Mouse (Mus musculus) spleen, adult 2 months (tissue): ENCODE results near the gene Myh13. TPM values are rescaled to one million over a fixed set of nuclear protein-coding genes. Genes with fewer than 3 reads are reported as not detected.

Experiments
- DNase-seq, 2 experiments: peaks; one replicate each; pipeline versions ENCODE4 v3.0.0 to v3.0.0-alpha.2; 2012 to 2021; ENCODE audit warnings: low spot score in 2 of 2, low read depth in 1 of 2
- H3K27ac ChIP-seq: fragments of 200-500 bp; 2 replicates; pipeline ENCODE4 v1.5.1; 2012; ENCODE audit warnings: low read length, inconsistent platforms; ENCODE audit not compliant: insufficient read depth
- H3K27me3 ChIP-seq: fragments of 200-500 bp; 2 replicates; pipeline ENCODE4 v1.6.1; 2012; ENCODE audit warnings: mild to moderate bottlenecking, moderate library complexity, low read length, inconsistent platforms; ENCODE audit not compliant: control insufficient read depth, insufficient read depth
- H3K36me3 ChIP-seq: fragments of 200-500 bp; 2 replicates; pipeline ENCODE4 v1.6.1; 2012; ENCODE audit warnings: mild to moderate bottlenecking, low read length, inconsistent platforms; ENCODE audit not compliant: control insufficient read depth, insufficient read depth
- H3K4me1 ChIP-seq: fragments of 200-500 bp; 2 replicates; pipeline ENCODE4 v1.6.1; 2011; ENCODE audit warnings: inconsistent platforms; ENCODE audit not compliant: control insufficient read depth, insufficient read depth, insufficient read length
- H3K4me3 ChIP-seq: fragments of 200-500 bp; 2 replicates; pipeline ENCODE4 v1.5.1; 2011; ENCODE audit warnings: mild to moderate bottlenecking, inconsistent platforms; ENCODE audit not compliant: insufficient read depth, insufficient read length; ENCODE audit errors: extremely low read depth
- CTCF ChIP-seq: fragments of 200-500 bp; IDR thresholded peaks from 2 replicates; pipeline ENCODE4 v1.5.1; 2011; ENCODE audit warnings: mild to moderate bottlenecking, inconsistent platforms; ENCODE audit not compliant: insufficient read depth, insufficient read length, insufficient replicate concordance; ENCODE audit errors: extremely low read depth
- POLR2A ChIP-seq: fragments of 200-500 bp; IDR thresholded peaks from 2 replicates; pipeline ENCODE4 v1.6.1; 2011; ENCODE audit warnings: low read depth, low read length, inconsistent platforms
- WGBS: fragments of 180-500 bp; shearing (Covaris S2); methylation state at CpG from one replicate; pipeline ENCODE4 v1.1.7; 2018; 5-methylcytosine and 5-hydroxymethylcytosine counted together
- polyA plus RNA-seq: library from polyadenylated mRNA; depleted of rRNA; stranded (reverse); fragments of >200 nt; gene quantifications from 2 replicates; pipeline ENCODE4 v1.2.3, GENCODE M21; 2012

The Myh13 gene
- polyA plus RNA-seq, 1 experiment, result not detected

GRCm38 (mm10) chr11:67366936-67367335 lies 45.5 kb downstream of the Myh13 start:
- TF ChIP-seq CTCF (no peak), POLR2A (no peak)
- DNase-seq, result no peak
- Histone ChIP-seq H3K27ac (no peak overlapping the region), H3K27me3 (no peaks in the 10 kb centered on the region), H3K4me3 (no peak overlapping the region), H3K4me1 (no peaks in the 10 kb centered on the region), H3K36me3 (no peaks in the 10 kb centered on the region)
- WGBS, result 73% methylated on average over 9 of the region's 9 CpGs

- no peaks in the 10 kb centered on the region for H3K36me3 ChIP-seq
- TF ChIP-seq CTCF (peak; percentile 16; the same call in 1 of the 2 replicates), POLR2A (no peak)
- WGBS, result 53% methylated on average over 2 of the region's 2 CpGs
- H3K27ac ChIP-seq, result no peak overlapping the region
- H3K4me3 ChIP-seq, result no peak overlapping the region
- no peak for DNase-seq
- no peaks in the 10 kb centered on the region for H3K27me3 ChIP-seq
- no peaks in the 10 kb centered on the region for H3K4me1 ChIP-seq
Measured at GRCm38 (mm10) chr11:67373333-67373732, 51.9 kb downstream of the Myh13 start.

- no peaks in the 10 kb centered on the region for H3K27me3 ChIP-seq
- no peak overlapping the region for H3K27ac ChIP-seq
- H3K4me1 ChIP-seq, result no peaks in the 10 kb centered on the region
- no peak for TF ChIP-seq POLR2A
- no peak for TF ChIP-seq CTCF
- DNase-seq, result no peak
- H3K36me3 ChIP-seq, result no peaks in the 10 kb centered on the region
- no peak overlapping the region for H3K4me3 ChIP-seq
Measured at GRCm38 (mm10) chr11:67376308-67376707, 54.9 kb downstream of the Myh13 start.

- Histone ChIP-seq H3K4me3 (no peak overlapping the region), H3K27me3 (no peaks in the 10 kb centered on the region), H3K36me3 (no peaks in the 10 kb centered on the region), H3K27ac (no peak overlapping the region), H3K4me1 (no peaks in the 10 kb centered on the region)
- 38% methylated on average over 10 of the region's 10 CpGs for WGBS
- no peak for DNase-seq
- no peak for TF ChIP-seq CTCF
- TF ChIP-seq POLR2A, result no peak
Measured at GRCm38 (mm10) chr11:67379703-67380510, 58.4 kb downstream of the Myh13 start.

GRCm38 (mm10) chr11:67381833-67382232 lies 60.4 kb downstream of the Myh13 start:
- H3K27ac ChIP-seq, result no peak overlapping the region

GRCm38 (mm10) chr11:67384653-67385052 lies 63.2 kb downstream of the Myh13 start:
- no peak for TF ChIP-seq CTCF
- no peak for TF ChIP-seq POLR2A
- H3K27me3 ChIP-seq, result no peaks in the 10 kb centered on the region
- 82% methylated on average over 7 of the region's 7 CpGs for WGBS
- H3K4me1 ChIP-seq, result no peaks in the 10 kb centered on the region
- no peak overlapping the region for H3K4me3 ChIP-seq
- H3K27ac ChIP-seq, result no peak overlapping the region
- H3K36me3 ChIP-seq, result no peaks in the 10 kb centered on the region
- no peak for DNase-seq

More at GRCm38 (mm10) chr11:67381833-67382232, 60.4 kb downstream of the Myh13 start:
- Histone ChIP-seq H3K27me3 (no peaks in the 10 kb centered on the region), H3K4me1 (no peaks in the 10 kb centered on the region), H3K4me3 (no peak overlapping the region), H3K36me3 (no peaks in the 10 kb centered on the region)
- no peak for TF ChIP-seq CTCF
- no peak for TF ChIP-seq POLR2A
- 29% methylated on average over 4 of the region's 4 CpGs for WGBS
- DNase-seq, result no peak

- Histone ChIP-seq H3K4me3 (no peak overlapping the region), H3K27ac (no peak overlapping the region), H3K27me3 (no peaks in the 10 kb centered on the region), H3K4me1 (no peaks in the 10 kb centered on the region), H3K36me3 (no peaks in the 10 kb centered on the region)
- DNase-seq, result no peak
- TF ChIP-seq CTCF (no peak), POLR2A (no peak)
- 46% methylated on average over 8 of the region's 8 CpGs for WGBS
Measured at GRCm38 (mm10) chr11:67386815-67387415, 65.5 kb downstream of the Myh13 start.
